Mouse (Mus musculus) brain, embryonic 14.5 days (tissue): Measurements from ENCODE around the gene Aldh9a1. TPM values are rescaled to one million over a fixed set of nuclear protein-coding genes. Genes with fewer than 3 reads are reported as not detected.
A peak's percentile ranks its signal among the peaks of the same experiment; 100 is the strongest.

ENCODE experiments used
- DNase-seq: peaks from one replicate; pipeline ENCODE4 v3.0.0-alpha.2; 2011; ENCODE audit warnings: low read depth
- CTCF ChIP-seq: fragments of 200-500 bp; IDR thresholded peaks from 2 replicates; pipeline ENCODE4 v1.5.1; 2012; ENCODE audit warnings: inconsistent platforms, mild to moderate bottlenecking, moderate library complexity, borderline replicate concordance; ENCODE audit not compliant: insufficient read depth, insufficient read length; ENCODE audit errors: extremely low read depth
- POLR2A ChIP-seq: fragments of 200-500 bp; IDR thresholded peaks from 2 replicates; pipeline ENCODE4 v1.6.1; 2012; ENCODE audit warnings: mild to moderate bottlenecking, inconsistent platforms, borderline replicate concordance; ENCODE audit not compliant: poor library complexity, insufficient read depth, insufficient read length, severe bottlenecking; ENCODE audit errors: extremely low read depth
- polyA plus RNA-seq: library from polyadenylated mRNA; depleted of rRNA; stranded (reverse); fragments of >200 nt; gene quantifications from 2 replicates; pipeline ENCODE4 v1.2.3, GENCODE M21; 2012; rRNA removed

Aldh9a1 gene
- polyA plus RNA-seq, 1 experiment, result 28.5 TPM

DNA sequence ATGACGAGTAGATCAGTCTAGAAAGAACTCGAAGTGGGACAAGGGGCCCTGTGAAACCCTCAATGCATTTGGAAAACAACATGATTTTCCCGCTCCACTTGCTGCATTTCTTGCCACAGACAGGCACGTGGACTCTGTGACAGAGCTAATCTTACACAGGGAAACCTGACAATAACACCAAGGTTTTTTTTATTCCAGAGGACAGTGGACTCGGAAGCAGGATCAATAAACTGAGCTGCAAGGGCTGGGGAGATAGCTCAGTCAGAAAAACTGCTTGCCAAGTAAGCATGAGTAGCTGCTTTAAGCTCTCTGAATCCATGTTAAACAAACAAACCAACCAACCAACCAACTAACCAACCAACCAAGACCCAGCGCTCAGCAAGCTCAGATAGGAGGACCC lies 41.5 kb downstream of the Aldh9a1 start:
- DNase-seq, result no peak
- TF ChIP-seq CTCF (no peak), POLR2A (no peak)

DNA sequence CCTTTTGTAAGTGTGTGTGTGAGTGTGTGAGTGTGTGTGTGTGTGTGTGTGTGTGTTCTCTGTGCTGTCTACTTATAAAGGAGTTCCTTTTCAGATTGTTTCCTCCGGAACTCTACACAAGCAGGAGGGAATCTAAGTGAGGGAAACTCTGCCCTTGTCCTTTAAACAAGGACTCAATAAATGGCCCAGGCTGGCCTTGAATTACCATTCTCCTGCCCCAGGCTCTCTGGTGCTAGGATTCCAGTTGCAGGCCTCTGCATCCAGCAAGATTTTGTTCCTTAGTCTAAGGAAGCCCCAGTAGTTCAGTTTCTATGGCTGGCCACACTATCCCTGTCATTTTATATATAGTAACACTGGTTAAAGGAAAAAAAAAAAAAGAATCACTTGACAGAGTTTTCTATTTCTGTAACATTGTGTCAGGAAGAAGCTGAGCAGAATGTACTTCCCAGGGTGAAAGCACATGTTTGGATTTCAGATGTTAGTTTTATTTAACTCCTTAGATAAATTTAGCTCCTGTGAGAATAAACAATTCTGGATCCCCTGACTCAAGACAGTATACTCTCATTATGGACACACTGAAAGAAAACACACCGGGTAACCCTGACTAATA lies 42.3 kb downstream of the Aldh9a1 start:
- DNase-seq, result no peak
- TF ChIP-seq CTCF, result no peak
- TF ChIP-seq POLR2A, result no peak

DNA sequence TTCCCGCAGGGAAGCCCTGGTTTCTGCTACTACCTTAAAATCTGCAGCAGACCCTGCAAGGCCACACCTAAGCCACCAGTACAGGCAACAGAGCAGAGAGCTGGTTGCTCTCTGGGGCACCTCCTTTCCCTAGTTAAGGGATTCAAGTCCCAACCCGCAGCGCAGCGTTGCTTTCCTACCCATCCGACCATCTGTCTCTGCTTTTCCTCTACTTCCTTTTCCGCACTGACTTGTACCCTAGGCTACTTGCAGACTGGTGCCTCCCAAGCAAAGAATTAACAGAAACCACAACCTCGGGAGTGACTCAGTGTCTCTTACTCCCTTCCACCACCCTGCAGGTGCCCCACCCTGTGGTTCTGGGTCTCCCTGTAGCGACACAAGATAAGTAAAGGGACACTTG lies 42.9 kb downstream of the Aldh9a1 start:
- peak; percentile 27 for DNase-seq
- no peak for TF ChIP-seq POLR2A
- no peak for TF ChIP-seq CTCF

DNA sequence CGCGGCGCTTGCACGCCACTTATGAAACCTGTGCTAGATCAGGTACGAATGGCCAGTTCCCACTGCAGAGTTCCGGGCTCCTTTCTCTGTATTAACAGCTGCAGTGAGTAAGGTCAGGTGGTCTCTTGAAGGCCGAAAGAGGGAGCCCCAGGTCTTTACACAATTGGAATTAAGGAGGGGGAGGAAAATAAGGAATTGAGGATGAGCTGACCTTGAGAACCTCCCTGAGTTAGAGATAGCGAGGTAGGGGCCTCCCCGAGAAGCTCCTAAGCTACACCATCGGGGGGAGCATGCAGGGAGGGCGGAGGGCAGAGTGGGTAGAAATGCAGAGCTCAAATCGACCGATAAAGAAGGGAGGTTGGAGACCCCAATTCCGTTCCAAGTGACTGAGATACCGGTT lies 43.5 kb downstream of the Aldh9a1 start:
- TF ChIP-seq POLR2A, result no peak
- no peak for TF ChIP-seq CTCF
- peak; percentile 55 for DNase-seq

DNA sequence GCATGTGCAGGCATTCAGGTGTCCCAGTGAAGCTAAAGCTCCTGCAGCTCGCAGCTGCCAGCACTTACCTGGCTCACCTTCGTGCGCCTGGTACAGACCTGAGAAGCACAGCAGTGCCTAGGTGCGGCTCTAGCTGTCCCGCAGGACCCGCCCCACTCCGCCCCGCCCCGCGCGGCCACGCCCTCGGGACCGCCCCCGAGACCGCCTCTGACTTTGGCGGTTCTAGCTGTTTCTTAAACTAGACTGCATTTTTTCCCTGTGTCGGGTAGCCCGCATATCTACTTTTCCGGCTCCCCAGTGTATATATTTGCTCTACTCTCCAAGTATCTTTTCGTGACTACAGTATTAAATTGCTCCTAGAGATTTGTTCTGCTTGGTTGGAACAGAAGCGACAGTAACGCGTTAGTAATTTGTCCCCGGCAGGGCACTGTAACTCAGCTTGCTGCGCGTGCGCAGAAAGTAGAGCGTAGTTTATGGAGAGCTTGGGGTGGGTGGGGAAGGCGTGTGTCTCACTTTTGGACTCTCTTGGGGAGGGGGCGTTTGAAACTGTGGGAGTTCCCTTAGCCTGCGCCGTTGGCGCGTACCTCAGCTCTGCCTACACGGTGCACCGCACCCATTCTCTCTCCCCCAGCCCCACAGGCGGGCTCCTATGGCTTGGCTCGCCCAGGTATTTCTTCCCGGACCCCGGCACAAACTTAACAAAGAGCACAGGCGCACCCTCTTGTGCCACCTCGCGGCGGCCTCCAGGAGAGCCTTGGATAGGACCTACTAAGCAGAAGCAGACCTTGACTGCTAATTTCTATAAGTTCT lies 44.1 kb downstream of the Aldh9a1 start, which contains the start of gene Mgst3:
Gene Mgst3, minus strand, starts transcription at position 159 of the 810 bp plus-strand sequence.
- TF ChIP-seq CTCF (peak; percentile 73), POLR2A (peak; percentile 63; the same call in 1 of the 2 replicates)
- DNase-seq, result peak; percentile 98

DNA sequence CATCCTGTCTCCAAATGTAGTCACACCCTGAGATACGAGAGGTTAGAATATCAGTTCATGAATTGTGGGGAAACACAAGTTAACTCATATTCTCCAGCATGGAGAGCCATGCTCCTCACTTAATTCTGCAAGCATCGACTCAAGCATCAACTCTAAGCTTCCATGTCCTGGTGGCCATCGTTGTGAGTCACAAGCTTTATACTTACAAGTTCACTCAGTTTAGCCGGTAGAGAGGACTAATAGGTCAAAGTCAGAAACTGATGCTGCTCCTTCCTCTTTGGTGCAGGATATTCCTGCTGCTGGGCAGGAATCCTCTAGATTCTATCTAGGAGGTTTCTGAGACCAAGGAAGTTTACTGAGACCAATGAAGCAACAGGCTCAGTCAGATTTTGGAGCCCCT lies 55.4 kb downstream of the Aldh9a1 start:
- no peak for TF ChIP-seq POLR2A

DNA sequence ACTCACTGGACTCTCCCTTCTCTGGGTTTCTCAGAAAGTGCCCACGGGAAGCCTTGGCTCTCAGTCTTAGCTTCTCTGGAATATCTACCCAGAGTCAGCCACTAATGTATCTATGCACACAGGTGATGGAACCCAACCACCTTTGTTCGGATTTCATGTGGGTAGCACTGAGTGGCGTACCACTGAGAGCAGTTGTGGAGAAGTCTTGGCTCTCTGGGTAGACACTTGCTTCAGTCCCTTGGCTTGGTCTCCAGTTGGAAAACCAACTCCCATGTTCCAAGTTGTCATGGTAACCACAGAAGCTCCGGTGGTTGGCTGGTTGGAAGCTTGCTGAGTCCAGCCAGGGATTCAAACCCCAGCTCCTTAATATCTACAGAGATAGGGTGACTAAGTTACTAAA lies 59.8 kb downstream of the Aldh9a1 start:
- no peak for TF ChIP-seq CTCF
- TF ChIP-seq POLR2A, result no peak
- DNase-seq, result no peak

More for the DNA sequence above, 55.4 kb downstream of the Aldh9a1 start:
- DNase-seq, result no peak

DNA sequence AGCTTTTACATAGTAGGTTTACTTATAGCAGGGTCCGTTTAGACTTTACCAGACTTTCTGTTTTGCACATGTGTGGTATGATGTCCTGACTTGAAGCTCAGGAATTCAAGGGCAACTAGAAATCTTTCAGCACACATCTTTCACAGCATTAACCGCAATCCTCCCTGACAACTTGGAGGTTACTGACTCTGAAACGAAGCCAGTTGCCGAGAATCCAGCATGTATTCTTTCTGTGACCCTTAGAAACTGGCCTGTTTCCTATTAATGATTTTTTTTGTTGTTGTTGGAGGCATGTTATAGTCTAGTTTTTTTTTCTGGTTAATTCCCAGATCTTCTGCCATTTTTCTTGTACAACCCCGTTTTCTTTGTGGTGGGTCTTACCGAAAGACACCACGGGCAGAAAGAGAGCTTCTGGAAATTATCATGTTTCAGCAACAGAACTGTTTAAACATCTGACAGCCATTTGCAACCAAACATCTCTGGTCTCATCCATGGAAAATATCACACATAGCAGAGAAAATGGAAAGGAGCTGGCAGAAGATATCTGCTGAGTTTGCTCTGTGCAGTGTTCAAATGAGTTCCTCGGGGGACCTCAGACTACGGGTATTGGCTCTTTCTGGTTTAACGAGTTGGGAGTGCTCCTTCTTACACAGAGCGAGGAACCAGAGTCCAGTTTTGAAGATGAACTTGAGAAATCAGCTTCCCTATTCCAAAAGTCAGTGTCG lies 62.4 kb downstream of the Aldh9a1 start:
- no peak for TF ChIP-seq CTCF
- no peak for TF ChIP-seq POLR2A
- no peak for DNase-seq

DNA sequence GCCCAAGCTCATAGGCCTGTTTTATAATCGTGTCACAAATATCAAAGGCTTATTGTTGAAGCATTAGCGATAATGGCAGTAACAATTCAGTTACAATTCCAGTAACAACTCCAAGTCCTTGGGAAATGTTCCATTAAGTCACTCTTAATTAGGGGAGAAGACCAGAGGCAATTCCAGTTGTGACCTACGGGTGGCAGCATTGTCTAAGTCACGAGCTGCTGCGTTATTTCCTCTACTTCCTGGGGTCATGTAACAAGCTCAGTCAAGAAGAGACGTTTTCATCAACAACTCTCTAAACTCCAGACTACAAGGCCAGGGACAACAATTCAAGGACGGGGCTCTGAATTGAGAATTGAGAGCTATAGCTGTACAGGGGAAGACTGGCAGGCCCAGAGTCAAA lies 65.1 kb downstream of the Aldh9a1 start:
- TF ChIP-seq CTCF, result peak; percentile 89
- TF ChIP-seq POLR2A, result no peak

More for the DNA sequence above, 65.1 kb downstream of the Aldh9a1 start:
- DNase-seq, result peak; percentile 91

Other genes with a start within 250 kb of the Aldh9a1 start
- 37.8 and 53.1 TPM in 2 replicates for gene Uck2, start 64.7 kb upstream of the Aldh9a1 start, polyA plus RNA-seq
- gene Tmco1, start 41.6 kb upstream of the Aldh9a1 start, polyA plus RNA-seq, result 64.4 and 78.7 TPM in 2 replicates
- gene Mgst3, start 43.9 kb downstream of the Aldh9a1 start, polyA plus RNA-seq, result 113 and 140 TPM in 2 replicates
- gene Lrrc52, start 116.8 kb downstream of the Aldh9a1 start, polyA plus RNA-seq, result 0.06 TPM in 1 of 2 replicates, not detected in the other
- gene Rxrg, start 248.4 kb downstream of the Aldh9a1 start, polyA plus RNA-seq, result 7.6 and 10.3 TPM in 2 replicates